Mouse (Mus musculus) gastrocnemius, postnatal 14 days (tissue): ENCODE data around the gene Strbp. TPM values are rescaled to one million over a fixed set of nuclear protein-coding genes. Genes with fewer than 3 reads are reported as not detected.
"Not testable (repeated sequence)": the region's sequence is repeated elsewhere in the genome, so short reads cannot be mapped to it uniquely, and the experiment has no call there.

ENCODE experiments used
- DNase-seq: peaks from one replicate; pipeline ENCODE4 v3.0.0; 2021; ENCODE audit warnings: mixed read lengths
- intact Hi-C: fragments of 180-260 bp; cut with DNase I; formaldehyde crosslinking; loops from one replicate; pipeline ENCODE4 v1.15.1; 2025; ENCODE audit warnings: low total_unique reads
- total RNA-seq, 2 experiments: library from RNA; stranded (reverse); gene quantifications; 2 replicates each; pipeline ENCODE4 v1.2.3; 2021

Strbp gene
- total RNA-seq, 2 experiments from 2014 or later = 18.2 to 21.6 TPM

DNA sequence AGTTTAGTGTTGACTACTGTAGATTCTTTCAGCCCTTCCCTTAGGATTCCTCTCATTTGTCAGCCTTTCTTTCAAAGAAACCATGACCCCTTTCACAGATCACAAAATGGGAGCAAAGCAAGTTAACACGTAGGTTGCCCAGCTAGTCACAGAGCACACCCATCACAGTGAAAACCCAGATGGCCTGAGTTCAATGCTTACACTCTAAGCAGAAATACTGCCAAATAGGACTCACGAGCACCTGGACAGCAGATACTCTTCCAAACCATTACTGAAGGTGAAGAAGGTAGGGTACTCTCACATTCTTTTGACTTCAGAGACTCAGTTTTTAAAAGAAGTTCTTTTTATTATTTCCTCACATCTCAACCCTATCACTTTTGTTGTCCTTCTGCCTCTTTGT, 147.3 kb downstream of the Strbp start:
- intact Hi-C loops = no loop called here
- DNase-seq = no peak

DNA sequence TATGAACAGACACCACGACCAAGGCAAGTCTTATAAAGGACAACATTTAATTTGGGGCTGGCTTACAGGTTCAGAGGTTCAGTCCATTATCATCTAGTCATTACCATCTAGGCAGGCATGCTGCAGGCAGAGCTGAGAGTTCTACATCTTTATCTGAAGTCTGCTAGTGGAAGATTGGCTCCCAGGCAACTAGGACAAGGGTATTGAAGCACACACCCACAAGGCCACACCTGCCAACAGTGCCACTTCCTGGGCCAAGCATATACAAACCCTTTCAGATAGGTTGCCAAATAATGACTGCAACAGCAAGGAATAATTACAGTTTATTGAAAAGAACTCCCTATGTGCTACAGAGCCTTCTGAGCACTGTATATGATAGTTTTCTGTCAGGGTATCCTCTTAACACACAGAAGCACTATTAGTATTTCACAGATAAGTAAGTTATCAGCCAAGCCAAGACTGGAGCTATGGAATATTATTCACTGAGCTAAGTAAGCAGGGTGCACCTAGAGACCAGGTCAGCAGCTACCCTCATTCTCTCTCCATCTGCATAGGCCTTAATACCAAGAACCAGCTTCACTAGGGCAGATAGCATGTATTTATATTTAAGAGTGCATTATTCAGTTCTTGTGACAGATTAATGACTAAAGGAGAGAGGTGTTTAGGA, 154.2 kb downstream of the Strbp start:
- no peak for DNase-seq
- intact Hi-C loops = no loop called here

DNA sequence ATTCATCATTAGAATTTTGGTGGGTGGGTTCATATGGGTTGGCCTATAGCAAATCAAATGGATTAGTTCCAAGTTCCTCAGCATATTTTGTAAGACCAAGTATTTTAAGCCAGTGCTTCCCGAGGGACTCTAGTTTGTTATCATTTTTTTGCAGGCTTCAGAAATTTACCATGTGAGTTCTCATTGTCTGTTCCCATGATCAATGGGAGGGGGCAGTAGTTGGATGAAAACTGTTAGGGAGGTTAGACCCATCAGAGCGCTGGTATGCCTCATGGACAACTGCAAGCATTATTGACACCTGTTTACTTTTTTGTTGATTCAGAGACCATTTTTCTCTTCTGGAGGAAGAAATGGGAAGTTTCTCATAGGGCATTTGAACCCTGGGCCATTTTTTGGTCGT, 172.0 kb downstream of the Strbp start:
- intact Hi-C loops = no loop called here
- DNase-seq = no peak

DNA sequence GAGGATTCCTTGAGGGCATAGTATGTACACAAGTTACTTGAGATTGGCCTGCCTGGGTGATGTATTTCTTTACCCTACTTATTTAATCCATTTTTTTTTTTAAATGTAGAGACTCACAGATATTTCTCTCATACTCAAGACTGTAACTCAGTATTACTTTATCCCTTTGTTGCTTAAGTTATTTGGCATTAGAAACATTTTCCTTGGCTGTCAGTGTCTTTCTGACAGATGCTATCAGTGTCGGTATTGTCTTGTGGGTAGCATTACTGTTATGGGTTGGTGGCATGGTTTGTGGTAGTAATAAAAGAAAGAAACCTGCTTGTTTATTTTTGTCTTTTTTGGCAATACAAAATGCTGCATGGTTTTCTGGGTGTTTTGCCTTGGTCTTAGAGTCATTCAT, 172.9 kb downstream of the Strbp start:
- DNase-seq = no peak
- intact Hi-C loops = no loop called here

DNA sequence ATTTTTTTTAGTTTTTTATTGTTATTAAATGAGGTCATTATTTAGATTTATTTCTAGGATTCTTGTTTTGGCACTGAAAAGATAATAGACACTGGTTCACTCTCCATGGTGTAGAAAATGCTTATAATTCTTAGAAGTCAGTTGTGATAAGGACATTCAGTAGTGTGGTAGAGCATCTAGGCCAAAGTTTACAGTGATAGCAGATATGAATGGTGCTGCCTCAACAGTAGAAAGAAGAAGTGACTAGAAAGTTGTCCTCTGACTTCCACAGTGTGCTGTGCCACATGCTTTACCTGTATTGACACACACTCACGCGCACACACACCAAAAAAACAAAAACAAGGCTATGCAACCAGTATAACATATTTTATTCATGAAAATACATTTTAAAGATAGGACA, 174.3 kb downstream of the Strbp start:
- intact Hi-C loops = no loop called here
- no peak for DNase-seq

DNA sequence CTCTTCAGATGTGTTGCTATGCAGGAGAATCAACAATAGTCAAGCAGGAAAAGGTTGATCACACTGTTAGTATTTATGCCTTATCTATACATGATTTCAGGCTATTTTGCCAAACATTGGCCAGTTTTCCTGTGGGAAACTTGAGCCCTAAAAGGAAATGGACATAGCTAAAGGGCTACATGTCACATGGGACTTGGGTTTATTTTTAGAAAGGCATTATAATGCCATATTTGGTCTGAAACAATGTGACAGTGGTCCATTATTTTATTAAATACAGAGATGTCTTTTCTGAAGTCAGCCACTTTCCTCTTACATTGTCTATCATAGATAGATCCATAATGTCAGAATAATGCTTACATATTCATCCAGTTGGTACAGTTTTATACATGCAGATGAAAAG, 176.1 kb downstream of the Strbp start:
- no peak for DNase-seq

DNA sequence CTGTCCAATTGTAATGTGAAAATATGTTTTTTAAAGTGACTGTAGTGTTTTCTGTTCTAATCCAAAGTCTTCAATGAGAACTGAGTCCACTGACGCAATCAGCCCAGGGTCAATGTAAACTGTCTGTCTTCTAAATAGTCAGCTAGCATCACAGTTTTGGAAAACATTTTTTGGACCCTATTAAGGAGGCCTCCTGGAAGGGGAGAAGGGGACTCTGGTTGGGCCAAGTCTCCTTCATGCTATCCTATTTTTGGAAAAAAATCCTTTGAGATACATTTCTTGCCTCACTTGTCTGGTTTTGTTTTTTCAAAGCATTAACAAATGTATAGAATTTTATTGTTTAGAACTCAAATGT, 184.4 kb downstream of the Strbp start:
- intact Hi-C loops = no loop called here
- no peak for DNase-seq

More for the DNA sequence above, 176.1 kb downstream of the Strbp start:
- intact Hi-C loops = no loop called here

DNA sequence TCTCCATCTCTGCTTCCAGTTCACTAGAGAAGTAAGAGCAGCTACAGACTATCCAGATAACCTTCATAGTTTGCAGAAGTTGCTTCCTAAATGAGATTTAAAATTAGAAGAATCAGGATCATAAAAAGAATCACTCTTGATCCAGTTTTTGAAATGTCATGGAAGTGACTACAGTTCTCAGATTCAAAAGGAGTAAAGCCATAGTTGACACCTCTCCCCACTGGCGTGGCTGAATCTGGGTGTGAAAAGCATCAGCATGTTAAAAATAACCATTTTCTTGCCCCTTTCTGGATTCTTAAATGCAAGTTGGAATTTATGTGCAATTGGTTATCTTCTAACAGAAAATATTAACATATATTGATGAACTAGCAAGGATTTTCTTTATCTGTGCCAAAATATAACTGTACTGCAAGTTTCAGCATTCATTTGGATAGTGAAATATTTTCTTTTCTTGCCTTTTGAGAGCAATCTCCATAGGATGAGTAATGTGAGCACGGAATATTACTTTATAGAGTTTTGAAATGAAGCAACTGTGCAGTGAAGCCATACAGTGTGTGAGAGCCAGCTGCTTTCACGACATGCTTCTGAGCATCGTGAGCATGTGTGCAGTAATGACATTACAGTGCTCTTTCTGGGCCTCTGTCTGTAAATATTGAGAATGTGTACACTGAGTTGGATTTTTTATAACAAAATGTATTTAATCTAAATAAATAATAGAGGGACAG, 184.9 kb downstream of the Strbp start:
- DNase-seq = no peak
- intact Hi-C loops = no loop called here

DNA sequence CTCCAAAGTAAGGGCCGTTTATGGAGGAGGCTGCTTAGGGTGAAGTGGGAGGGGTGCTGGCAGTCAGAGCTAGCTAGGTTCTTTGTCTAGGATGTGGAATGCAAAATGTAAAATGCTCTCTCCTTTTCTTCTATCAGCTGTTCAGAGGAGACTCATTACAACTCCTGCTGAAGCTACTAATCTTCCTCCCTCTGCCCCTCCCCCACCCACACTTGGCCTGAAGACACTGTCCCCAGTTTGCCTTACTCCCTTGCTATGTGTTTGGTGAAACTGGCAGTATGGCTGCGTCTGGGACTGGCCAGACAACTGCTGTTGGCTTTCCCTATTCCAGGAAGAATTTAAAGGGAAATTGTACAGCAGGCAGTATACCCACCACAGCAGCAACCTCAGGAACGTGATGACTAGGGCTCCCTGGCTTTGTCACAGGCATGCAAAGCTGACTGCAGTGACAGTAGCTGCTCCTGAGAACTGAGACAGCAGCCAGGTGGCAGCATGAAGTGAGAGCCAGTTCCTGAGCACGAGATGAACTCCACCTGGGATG, 186.7 kb downstream of the Strbp start:
- intact Hi-C loops = no loop called here
- DNase-seq = peak; percentile 5

DNA sequence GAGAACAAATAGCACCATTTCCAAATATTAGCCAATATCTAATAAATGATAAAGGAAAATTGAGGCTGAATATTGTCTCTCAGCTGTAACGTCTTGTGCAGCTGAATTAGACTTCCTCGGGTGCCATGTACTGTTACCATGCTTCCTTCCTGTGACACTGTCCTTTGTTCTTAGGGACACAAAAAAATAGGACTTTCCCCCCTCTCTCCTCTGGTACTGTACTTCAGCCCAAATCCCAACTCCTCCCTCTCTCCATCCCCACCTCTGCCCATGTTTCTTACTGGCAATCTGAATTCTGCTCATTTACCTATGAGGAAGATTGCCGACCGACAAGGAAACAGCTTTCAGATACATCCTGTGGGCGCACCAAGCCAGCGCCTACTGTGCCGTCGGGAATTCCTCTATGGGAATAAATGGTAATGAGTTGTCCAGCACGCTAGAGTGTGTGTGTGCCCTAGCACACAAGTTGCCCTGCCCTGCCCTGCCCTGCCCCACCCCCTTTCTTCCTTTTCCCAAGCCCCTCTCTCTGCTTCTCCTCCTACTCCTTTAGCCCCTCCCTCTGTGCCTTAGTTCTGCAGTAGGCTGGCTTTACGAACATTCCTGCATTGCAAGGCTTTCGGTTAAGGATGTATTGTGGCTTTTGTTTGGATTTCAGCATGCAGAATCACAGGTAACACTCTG, 187.5 kb downstream of the Strbp start, which contains the start of gene Gpr21:
Gene Gpr21, plus strand, starts transcription at position 303 of the 681 bp plus-strand sequence.
- DNase-seq = no peak
- intact Hi-C loops = no loop called here

DNA sequence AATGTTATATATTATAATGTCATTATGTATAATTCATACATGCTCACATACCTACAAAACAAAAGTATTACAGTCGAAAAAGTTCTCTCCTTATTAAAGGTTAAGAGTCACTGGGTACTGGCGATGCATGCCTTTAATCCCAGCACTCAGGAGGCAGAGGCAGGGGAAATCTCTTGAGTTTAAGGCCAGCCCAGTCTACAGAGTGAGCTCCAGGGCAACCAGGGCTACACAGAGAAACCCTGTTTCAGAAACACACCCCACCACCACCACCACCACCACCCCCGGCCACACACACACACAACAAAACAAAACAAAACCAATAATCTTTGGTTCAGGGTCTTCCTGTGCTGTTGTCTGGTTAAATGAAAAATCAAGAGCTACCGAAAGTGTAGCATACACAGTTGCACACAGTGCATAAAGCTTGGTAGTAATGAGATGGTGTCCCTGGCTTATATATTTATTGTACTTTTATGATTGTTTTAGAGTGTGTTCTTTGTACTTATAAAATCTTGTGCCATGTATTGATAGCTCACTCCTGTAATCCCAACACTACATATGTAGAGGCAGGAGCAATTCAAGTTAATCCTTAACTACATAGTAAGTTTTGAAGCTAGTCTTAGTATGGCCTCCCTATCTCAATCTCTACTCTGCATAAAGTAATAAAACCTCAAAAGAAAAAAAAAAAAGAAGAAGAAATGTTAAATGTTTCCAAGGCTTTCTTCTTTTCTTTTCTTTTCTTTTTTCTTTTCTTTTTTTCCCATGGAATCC, 192.3 kb downstream of the Strbp start:
- intact Hi-C loops = no loop called here
- no peak for DNase-seq

DNA sequence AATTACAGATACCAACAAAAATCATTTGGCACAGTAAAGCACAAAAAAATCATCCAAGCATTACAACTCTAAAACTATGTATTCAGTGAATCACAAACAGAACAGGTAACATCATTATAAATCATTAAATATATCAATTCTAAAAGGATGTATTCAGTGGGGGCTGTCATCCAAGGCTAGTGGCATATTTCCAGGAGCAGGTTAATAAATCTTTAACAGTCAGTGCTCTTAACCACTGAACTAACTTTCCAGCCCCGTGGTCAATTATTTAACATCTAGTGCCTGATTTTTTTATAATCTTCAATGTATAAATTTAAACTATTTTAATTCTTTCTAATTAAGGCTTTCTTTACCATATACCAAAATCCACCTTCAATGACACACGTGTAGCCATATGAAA, 197.8 kb downstream of the Strbp start:
- DNase-seq, intact Hi-C loops: not testable (repeated sequence)

DNA sequence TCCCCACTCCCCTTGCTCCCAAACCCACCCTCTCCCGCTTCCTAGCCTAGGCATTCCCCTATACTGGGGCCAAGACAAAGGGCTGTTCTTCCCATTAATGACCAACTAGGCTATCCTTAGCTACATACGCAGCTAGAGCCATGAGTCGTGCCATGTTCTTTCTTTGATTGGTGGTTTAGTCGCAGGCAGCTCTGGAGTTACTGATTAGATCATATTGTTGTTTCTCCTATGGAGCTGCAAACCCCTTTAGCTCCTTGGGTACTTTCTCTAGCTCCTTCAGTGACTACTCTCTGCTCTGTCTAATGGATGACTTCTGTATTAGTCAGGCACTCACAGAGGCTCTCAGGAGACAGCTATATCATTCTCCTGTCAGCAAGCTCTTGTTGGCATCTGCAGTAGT, 206.3 kb downstream of the Strbp start:
- intact Hi-C loops = no loop called here
- DNase-seq = no peak

DNA sequence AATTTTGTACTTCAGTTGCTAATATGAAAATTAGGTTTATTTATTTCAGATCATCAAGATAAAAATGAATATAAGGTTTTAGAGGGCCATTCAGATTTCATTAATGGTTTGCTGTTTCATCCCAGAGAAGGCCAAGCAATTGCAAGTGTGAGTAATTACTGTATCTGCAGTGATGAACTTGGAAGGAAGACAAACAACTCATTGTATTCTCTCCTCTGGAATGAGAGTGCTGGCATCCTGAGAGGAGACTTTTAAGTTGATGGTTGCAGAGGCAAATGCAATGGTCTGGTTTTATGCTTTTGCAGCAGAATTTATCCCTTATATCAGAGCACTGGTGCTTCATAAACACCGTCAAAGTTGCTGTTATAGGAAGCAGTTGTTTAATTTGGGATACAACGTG, 214.7 kb downstream of the Strbp start:
- DNase-seq = no peak
- intact Hi-C loops = loop anchor here (10.0 kb wide), 1 partner anchor 104 kb away; no protein-coding TSS in a partner anchor

DNA sequence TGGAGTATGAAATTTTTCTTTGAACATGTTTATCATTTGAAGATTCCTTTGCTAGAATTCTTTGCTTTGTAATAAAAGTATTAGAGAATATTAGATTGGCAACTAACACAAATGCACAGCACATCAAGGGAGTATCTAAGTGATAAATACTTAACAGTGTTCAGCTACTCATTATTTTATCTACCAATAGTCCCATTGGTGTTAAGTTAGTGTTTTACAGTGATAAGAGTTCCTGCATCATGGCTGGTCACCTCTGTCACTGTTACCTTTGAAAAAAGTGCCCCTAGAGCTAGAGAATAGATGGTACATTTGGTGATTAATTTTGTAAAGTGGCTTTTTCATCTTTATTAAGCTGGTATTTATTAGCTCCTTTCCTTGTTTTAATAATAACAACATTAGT, 217.3 kb downstream of the Strbp start:
- DNase-seq = no peak
- intact Hi-C loops = loop anchor here (10.0 kb wide), 1 partner anchor 102 kb away; no protein-coding TSS in a partner anchor

DNA sequence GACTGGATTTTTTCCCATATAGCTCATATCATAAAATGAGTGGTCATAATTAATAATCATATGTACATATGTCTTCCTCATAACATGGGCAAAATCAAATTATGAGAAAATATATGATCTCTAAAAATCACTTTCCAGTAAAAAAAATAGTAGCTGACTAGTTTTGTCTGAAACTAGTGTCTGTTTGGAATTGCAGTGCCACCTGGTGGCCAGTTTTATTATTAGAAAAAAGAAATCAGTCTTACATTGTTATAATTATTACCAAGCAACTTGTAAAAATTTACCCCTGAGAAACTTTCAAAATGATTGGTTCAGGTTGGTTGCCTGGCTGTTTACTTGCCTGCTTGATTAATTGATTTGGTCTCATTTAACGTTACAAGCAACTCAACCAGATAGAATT, 218.3 kb downstream of the Strbp start:
- intact Hi-C loops = loop anchor here (10.0 kb wide), 1 partner anchor 101 kb away; no protein-coding TSS in a partner anchor
- no peak for DNase-seq

DNA sequence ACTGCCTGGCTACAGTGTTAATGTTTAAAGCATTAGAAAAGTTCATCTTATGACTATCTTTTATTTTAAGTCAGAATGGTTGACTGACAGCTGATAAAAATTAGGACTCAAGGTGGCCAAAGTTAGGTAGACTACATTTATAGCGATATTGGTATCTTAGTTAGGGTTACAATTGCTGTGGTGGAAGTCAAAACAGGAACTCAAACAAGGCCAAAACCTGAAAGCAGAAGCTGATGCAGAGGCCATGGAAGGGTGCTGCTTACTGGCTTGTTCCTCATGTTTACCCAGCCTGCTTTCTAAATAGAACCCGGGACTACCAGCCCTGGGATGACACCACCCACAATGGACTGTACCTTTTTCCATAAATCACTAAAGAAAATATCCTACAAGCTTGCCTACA, 219.5 kb downstream of the Strbp start:
- DNase-seq = no peak
- intact Hi-C loops = loop anchor here (10.0 kb wide), 1 partner anchor 99 kb away; no protein-coding TSS in a partner anchor

DNA sequence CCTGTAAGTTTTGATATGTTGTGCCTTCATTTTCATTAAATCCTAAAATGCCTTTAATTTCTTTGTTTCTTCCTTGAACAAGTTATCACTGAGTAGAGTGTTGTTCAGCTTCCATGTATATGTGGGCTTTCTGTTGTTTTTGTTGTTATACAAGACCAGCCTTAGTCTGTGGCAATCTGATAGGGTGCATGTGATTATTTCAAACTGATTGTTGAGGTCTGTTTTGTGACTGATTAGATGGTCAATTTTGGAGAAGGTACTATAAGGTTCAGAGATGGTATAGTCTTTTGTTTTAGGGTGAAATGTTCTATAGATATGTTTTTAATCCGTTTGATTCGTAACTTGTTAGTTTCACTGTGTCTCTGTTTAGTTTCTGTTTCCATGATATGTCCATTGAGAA, 223.6 kb downstream of the Strbp start:
- intact Hi-C loops = loop anchor here (10.0 kb wide), 1 partner anchor 95 kb away; no protein-coding TSS in a partner anchor
- no peak for DNase-seq

DNA sequence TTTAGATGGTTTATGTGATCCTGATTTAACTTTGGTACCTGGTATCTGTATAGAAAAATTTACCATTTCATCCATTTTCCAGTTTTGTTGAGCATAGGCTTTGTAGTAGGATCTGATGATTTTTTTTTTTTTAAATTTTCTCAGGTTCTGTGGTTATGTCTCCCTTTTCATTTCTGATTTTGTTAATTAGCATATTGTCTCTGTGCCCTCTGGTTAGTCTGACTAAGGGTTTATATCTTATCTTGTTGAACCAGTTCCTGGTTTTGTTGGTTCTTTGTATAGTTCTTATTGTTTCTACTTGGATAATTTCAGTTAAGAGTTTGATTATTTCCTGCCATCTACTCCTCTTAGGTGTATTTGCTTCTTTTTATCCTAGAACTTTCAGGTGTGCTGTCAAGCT, 224.1 kb downstream of the Strbp start:
- intact Hi-C loops = no loop called here

DNA sequence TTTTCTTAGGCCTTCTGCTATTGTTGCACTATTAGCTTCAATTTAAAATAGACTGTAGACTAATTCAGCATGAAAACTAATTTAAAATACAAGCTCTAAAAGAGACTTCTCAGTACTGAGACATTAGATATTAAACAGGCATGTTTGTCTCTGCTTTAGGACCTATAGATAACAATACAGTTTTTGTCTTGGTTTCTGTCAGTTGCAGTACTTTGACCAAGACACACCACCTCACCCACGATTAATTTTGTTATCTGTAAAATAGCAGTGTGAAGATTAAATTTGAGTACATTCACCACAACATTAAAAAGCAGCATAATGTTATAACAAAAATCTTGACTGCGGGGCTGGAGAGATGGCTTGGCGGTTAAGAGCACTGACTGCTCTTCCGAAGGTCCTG, 237.4 kb downstream of the Strbp start:
- intact Hi-C loops = no loop called here

More for the DNA sequence above, 224.1 kb downstream of the Strbp start:
- no peak for DNase-seq

More for the DNA sequence above, 237.4 kb downstream of the Strbp start:
- DNase-seq = no peak
